ENCODE assay signal across 7 mouse cellular contexts in the genomic region with DNA sequence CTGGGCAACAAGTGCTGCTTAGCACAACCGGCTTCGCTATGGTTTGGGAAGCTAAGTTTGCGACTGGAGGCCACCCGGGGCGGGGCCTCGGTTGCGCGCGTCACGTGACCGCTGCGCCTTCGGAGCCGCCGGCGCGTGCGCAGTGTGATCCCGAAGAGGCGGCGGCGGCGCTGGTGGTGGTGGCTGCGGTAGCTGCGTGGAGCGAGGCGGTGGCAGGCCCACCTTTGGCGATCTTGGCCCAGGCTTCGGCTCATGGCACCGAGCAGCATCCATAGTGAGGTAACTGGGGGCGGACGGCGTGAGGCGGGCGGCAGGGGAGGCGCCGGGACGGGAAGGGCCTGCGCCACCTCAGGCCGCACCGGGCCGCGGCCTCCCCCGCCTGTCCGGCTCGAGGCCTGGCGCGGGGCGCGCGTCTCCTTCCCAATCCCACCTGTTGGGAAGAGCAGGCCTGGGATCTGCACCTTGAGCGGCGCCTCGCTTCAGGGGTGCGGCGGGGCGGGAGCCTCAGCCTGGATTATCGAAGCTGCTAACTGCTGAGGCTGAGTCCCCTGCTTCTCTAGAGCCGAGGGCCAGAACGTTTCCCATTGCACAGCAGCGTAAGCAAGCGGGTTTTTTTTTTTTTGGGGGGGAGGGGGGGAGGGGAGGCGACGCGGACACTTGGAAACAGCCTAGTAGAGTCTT. TPM values are rescaled to one million over a fixed set of nuclear protein-coding genes. Genes with fewer than 3 reads are reported as not detected.
A peak's percentile ranks its signal among the peaks of the same experiment; 100 is the strongest.
DNase-seq lines count a peak whose midpoint lies in the region; ATAC-seq lines count a peak whose summit lies in the region.

A gene (plus strand): TSS at position 144 of the 681 bp plus-strand sequence.

- peaks cover 14% of the 10 kb centered on the region for H3K4me1 ChIP-seq in intestine, embryonic 16.5 days (ENCODE audit: control insufficient read depth, insufficient read depth, low read length)
- peaks cover 11% of the 10 kb centered on the region for H3K4me1 ChIP-seq in midbrain, embryonic 11.5 days (ENCODE audit: control insufficient read depth, insufficient read depth, low read length)

- H3K27me3 ChIP-seq in intestine, embryonic 16.5 days (replicated peaks; ENCODE audit: control insufficient read depth, insufficient read depth, low read length) = no peaks in the 10 kb centered on the region
- no peaks in the 10 kb centered on the region for H3K27me3 ChIP-seq in midbrain, embryonic 11.5 days (ENCODE audit: control insufficient read depth, insufficient read depth, low read length)

- H3K9ac ChIP-seq in intestine, embryonic 16.5 days (ENCODE audit: low read depth, low read length) = peak within 1 kb of the TSS; percentile 97
- peak within 1 kb of the TSS; percentile 91 for H3K9ac ChIP-seq in midbrain, embryonic 11.5 days (ENCODE audit: low read length)

- WGBS in intestine, embryonic 16.5 days = under 1% methylated on average over 65 of the region's 65 CpGs
- under 1% methylated on average over 64 of the region's 65 CpGs for WGBS in midbrain, embryonic 11.5 days

- peak within 1 kb of the TSS; percentile 96 for H3K4me3 ChIP-seq in intestine, embryonic 16.5 days (ENCODE audit: low read length)
- peak within 1 kb of the TSS; percentile 95 for H3K4me3 ChIP-seq in midbrain, embryonic 11.5 days (ENCODE audit: low read depth, low read length)

- H3K27ac ChIP-seq in intestine, embryonic 16.5 days (ENCODE audit: low read length) = peak within 1 kb of the TSS; percentile 89
- H3K27ac ChIP-seq in midbrain, embryonic 11.5 days (ENCODE audit: low read depth, low read length) = peak within 1 kb of the TSS; percentile 67; the same call in 1 of the 2 replicates

- no peaks in the 10 kb centered on the region for H3K9me3 ChIP-seq in intestine, embryonic 16.5 days (ENCODE audit: control insufficient read depth, low read length)
- no peaks in the 10 kb centered on the region for H3K9me3 ChIP-seq in midbrain, embryonic 11.5 days (ENCODE audit: control insufficient read depth, low read length)

- peak; percentile 94 for DNase-seq in adrenal gland, adult 2 months
- peak; percentile 85 for DNase-seq in embryo, embryonic 11.5 days (ENCODE audit: low read depth, low spot score)
- peak; percentile 89 to 94 for DNase-seq in gastrocnemius, postnatal 4 days (ENCODE audit: low spot score in 2 of 2)
- DNase-seq in left cerebral cortex, postnatal 36 days (ENCODE audit: low spot score in 2 of 2) = peak; percentile 91 to 93
- peak; percentile 98 for DNase-seq in midbrain, embryonic 11.5 days (ENCODE audit: low spot score, missing footprints)
- peak; percentile 87 for DNase-seq in skeletal muscle tissue, adult 2 months (ENCODE audit: low read depth, low spot score)

- ATAC-seq in intestine, embryonic 16.5 days = peak; percentile 96
- ATAC-seq in midbrain, embryonic 11.5 days (ENCODE audit: low FRiP score) = peak; percentile 97

- H3K4me2 ChIP-seq in intestine, embryonic 16.5 days (ENCODE audit: low read depth, low read length) = peak within 1 kb of the TSS; percentile 66
- H3K4me2 ChIP-seq in midbrain, embryonic 11.5 days = peak within 1 kb of the TSS; percentile 64

- no peaks in the 10 kb centered on the region for H3K36me3 ChIP-seq in intestine, embryonic 16.5 days (ENCODE audit: control insufficient read depth, insufficient read depth, low read length)
- H3K36me3 ChIP-seq in midbrain, embryonic 11.5 days (ENCODE audit: control insufficient read depth, insufficient read depth, low read length) = no peaks in the 10 kb centered on the region; the same call in 1 of the 2 replicates

- intact Hi-C loops in left cerebral cortex, postnatal 36 days (cut with DNase I) = no loop called here

RNA-seq across cellular contexts. Expression of the gene that starts here (rescaled TPM):
- 10 to 100 TPM; 25.0 to 32.2 TPM for total RNA-seq in adrenal gland, adult 2 months (2021)
- polyA plus RNA-seq in adrenal gland, adult 2 months (2012; rRNA removed) = 2.2 and 2.8 TPM in 2 replicates
- total RNA-seq in gastrocnemius, postnatal 4 days (2021) = 10 to 100 TPM; 28.6 to 36.0 TPM
- 33.4 and 37.5 TPM in 2 replicates for polyA plus RNA-seq in intestine, embryonic 16.5 days (2015; fragmentation: Nextera tagmentation; extraction: Ambion mirVana)
- total RNA-seq in left cerebral cortex, postnatal 36 days (2021) = 10 to 100 TPM; 27.0 to 48.3 TPM
- polyA plus RNA-seq in midbrain, embryonic 11.5 days (2014; fragmentation: Nextera tagmentation; extraction: Ambion mirVana) = 63.9 and 69.6 TPM in 2 replicates

Comparison
In these comparisons a context has a peak if more than half of its experiments do, and no peak if none do; other contexts are left out.
1. Peak in every context shown above with its lines: DNase-seq, ATAC-seq, H3K4me3 ChIP-seq and H3K27ac ChIP-seq.